Mouse (Mus musculus) neural tube, embryonic 15.5 days (tissue): ENCODE measurements at regions not wholly inside any gene's neighbourhood (a gene's known extent, or its start where the extent isn't known, plus 50 kb on each side); places are given as distances from the start of the nearest gene placed in this dataset.

Experiments
- ATAC-seq: fragments of 200-750 bp; cut with Nextera tagmentation; 2 replicates; pipeline ENCODE4 v1.8.0; 2017; ENCODE audit warnings: mild to moderate bottlenecking, moderate TSS enrichment, moderate library complexity; ENCODE audit not compliant: low FRiP score
- H3K27ac ChIP-seq: fragments of 300-500 bp; sonication (generic); replicated peaks from 2 replicates; pipeline ENCODE4 v1.5.1; 2015; ENCODE audit warnings: mild to moderate bottlenecking, inconsistent platforms
- H3K27me3 ChIP-seq: fragments of 300-500 bp; sonication (generic); replicated peaks from 2 replicates; pipeline ENCODE4 v1.6.1; 2015; ENCODE audit warnings: inconsistent platforms
- H3K36me3 ChIP-seq: fragments of 300-500 bp; sonication (generic); 2 replicates; pipeline ENCODE4 v1.6.1; 2015; ENCODE audit warnings: inconsistent platforms
- H3K4me1 ChIP-seq: fragments of 300-500 bp; sonication (generic); 2 replicates; pipeline ENCODE4 v1.6.1; 2015; ENCODE audit warnings: inconsistent platforms
- H3K4me2 ChIP-seq: fragments of 300-500 bp; sonication (generic); 2 replicates; pipeline ENCODE4 v1.6.1; 2015; ENCODE audit warnings: inconsistent platforms, mild to moderate bottlenecking, moderate library complexity
- H3K4me3 ChIP-seq: fragments of 300-500 bp; sonication (generic); replicated peaks from 2 replicates; pipeline ENCODE4 v1.5.1; 2015; ENCODE audit warnings: mild to moderate bottlenecking, inconsistent platforms
- H3K9ac ChIP-seq: fragments of 300-500 bp; sonication (generic); replicated peaks from 2 replicates; pipeline ENCODE4 v1.6.1; 2015; ENCODE audit warnings: mild to moderate bottlenecking, inconsistent platforms
- H3K9me3 ChIP-seq: fragments of 300-500 bp; sonication (generic); replicated peaks from 2 replicates; pipeline ENCODE4 v1.6.1; 2016; ENCODE audit warnings: inconsistent platforms
- WGBS: fragments of 180-500 bp; shearing (Covaris S2); methylation state at CpG from one replicate; pipeline ENCODE4 v1.1.7; 2015; ENCODE audit warnings: mixed read lengths; 5-methylcytosine and 5-hydroxymethylcytosine counted together

DNA sequence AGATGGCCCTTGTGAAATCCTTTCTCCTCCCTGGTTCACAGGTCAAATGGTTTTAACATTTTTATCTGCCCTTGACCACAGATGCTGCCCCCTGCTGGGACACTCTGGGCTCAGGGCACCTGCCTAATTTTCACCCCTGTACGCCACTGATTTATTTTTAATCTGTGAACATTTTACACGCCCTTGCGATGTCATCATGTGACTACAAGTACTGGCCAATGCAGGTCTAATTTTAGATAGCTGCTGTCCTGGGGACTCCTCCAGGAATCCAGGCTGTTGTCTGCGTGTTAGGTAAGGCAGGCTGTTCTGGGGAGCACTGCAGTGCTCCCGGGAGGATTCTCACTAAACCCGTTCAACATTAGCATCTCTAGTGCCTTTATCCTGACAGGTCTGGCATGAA, 113.1 kb upstream of the Gm26897 start:
- H3K9me3 ChIP-seq, result no peaks in the 10 kb centered on the region
- no peaks in the 10 kb centered on the region for H3K36me3 ChIP-seq
- no peak overlapping the region for H3K4me2 ChIP-seq
- peaks cover 5% of the 10 kb centered on the region; the same call in 1 of the 2 replicates for H3K27me3 ChIP-seq
- ATAC-seq, result no peak
- H3K9ac ChIP-seq, result no peak overlapping the region
- H3K4me1 ChIP-seq, result no peaks in the 10 kb centered on the region
- H3K4me3 ChIP-seq, result no peak overlapping the region
- 66% methylated on average over 6 of the region's 6 CpGs for whole genome bisulfite sequencing
- H3K27ac ChIP-seq, result no peak overlapping the region

DNA sequence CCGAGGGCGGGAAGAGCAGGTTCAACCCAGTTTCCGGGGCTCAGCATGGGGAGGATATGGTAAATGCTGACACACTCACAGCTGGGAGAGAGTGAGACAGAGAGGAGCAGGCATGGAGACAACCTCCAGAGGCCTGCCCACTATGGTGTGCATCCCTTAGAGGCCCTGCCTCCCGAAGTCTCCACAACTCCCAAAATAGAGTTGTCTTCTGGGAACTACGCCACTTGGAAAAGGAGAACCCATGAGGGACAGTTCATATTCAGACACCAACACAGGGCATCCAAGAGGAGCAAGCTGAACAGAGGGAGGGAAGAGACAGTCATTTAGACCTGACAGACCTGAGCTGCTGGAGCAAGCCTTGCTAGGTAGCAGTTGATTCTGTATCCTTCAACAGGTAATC, 111.2 kb upstream of the Gm26897 start:
- 86% methylated on average over 5 of the region's 5 CpGs for WGBS
- no peak overlapping the region for H3K4me2 ChIP-seq
- H3K4me1 ChIP-seq, result no peaks in the 10 kb centered on the region
- no peak for ATAC-seq
- H3K27me3 ChIP-seq, result peaks cover 5% of the 10 kb centered on the region
- no peaks in the 10 kb centered on the region for H3K36me3 ChIP-seq
- no peaks in the 10 kb centered on the region for H3K9me3 ChIP-seq
- H3K4me3 ChIP-seq, result no peak overlapping the region
- H3K9ac ChIP-seq, result no peak overlapping the region
- no peak overlapping the region for H3K27ac ChIP-seq

DNA sequence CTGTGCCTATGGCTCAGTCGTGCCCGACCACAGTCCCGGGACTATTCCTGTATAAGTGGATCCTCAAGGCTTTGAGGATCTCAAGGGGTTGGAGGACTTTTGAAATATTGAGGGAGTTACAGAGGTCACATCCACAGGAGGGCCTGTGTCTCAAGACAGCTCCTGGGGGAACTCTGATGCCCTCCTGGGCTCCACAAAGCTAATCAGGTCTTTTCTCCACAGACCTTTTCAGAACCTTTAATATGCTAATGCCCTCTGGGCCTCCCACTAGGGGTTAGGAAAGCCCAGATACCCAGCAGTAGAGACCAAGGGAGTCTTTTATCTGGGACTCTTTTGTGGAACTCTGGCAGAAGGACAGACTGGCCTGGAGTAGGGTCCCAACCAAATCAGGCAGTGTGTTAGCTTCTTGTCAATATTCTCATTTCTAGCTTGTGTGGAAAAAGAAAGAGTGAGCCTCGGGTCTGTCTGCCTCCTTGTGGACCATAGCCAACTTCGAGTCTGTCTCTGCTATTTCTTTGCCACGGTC, 107.4 kb upstream of the Gm26897 start:
- Histone ChIP-seq H3K4me2 (no peak overlapping the region), H3K27ac (no peak overlapping the region), H3K27me3 (peaks cover 3% of the 10 kb centered on the region), H3K9ac (no peak overlapping the region), H3K9me3 (no peaks in the 10 kb centered on the region), H3K36me3 (no peaks in the 10 kb centered on the region), H3K4me3 (no peak overlapping the region), H3K4me1 (peaks cover 3% of the 10 kb centered on the region; the same call in 1 of the 2 replicates)
- WGBS, result 17% methylated on average over 6 of the region's 6 CpGs
- no peak for ATAC-seq

DNA sequence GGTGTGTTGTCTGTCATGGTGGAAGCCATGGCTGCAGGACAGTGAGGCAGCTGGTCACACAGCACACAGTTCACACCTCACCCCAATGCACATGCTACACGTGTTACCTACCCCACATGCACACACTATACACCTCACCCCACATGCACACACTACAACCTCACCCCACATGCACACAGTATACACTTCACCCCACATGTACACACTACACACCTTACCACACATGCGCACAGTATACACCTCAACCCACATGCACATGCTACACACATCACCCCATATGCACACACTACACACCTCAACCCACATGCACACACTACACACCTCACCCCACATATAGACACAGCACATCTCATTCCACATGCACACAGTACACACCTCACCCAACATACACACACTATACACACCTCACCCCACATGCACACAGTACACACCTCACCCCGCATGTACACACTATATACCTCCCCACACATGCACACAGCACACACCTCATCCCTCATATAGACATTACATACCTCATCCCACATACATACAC, 103.3 kb upstream of the Gm26897 start:
- Histone ChIP-seq H3K27me3 (peaks cover 12% of the 10 kb centered on the region), H3K4me1 (peaks cover 10% of the 10 kb centered on the region; the same call in 1 of the 2 replicates), H3K4me3 (no peak overlapping the region), H3K36me3 (no peaks in the 10 kb centered on the region), H3K27ac (no peak overlapping the region), H3K9ac (no peak overlapping the region), H3K9me3 (no peaks in the 10 kb centered on the region), H3K4me2 (no peak overlapping the region)
- WGBS, result 98% methylated on average over 3 of the region's 3 CpGs
- no peak; the same call in 1 of the 2 replicates for ATAC-seq

DNA sequence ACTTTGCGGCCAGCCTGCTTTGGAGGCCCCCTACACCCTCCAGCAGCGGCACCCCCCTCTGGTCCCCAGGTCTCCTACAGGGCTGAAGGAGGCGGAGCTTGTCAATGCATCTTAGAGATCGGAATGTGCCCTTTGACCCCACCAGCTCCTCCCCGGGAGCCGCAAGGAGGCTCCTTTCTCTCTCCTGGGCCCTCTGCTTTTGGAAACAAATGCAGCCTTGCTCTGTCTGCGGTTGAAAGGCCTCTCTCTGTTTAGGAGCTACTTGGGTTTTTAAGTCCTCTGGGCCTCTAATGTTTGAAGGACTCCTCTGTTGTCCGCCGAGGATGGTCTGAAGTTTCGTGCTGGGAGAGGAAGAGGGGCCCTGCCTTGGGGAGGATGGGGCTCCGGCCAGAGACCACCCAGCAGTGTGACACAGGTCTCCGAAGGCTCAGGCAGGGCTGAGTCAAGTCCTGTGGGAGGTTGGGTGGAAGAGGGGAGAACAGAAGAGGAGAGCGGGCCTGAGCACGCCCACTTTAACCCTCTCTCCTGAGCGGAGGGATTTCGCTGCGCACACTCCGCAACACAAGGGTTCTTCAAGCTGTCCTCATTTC, 102.1 kb upstream of the Gm26897 start:
- Histone ChIP-seq H3K27ac (no peak overlapping the region), H3K9me3 (no peaks in the 10 kb centered on the region), H3K4me3 (no peak overlapping the region), H3K36me3 (no peaks in the 10 kb centered on the region), H3K9ac (no peak overlapping the region), H3K4me1 (peaks cover 12% of the 10 kb centered on the region; the same call in 1 of the 2 replicates), H3K27me3 (peaks cover 12% of the 10 kb centered on the region; the same call in 1 of the 2 replicates), H3K4me2 (peak overlapping the region; percentile 1; the same call in 1 of the 2 replicates)
- ATAC-seq, result no peak
- WGBS, result 17% methylated on average over 18 of the region's 18 CpGs

DNA sequence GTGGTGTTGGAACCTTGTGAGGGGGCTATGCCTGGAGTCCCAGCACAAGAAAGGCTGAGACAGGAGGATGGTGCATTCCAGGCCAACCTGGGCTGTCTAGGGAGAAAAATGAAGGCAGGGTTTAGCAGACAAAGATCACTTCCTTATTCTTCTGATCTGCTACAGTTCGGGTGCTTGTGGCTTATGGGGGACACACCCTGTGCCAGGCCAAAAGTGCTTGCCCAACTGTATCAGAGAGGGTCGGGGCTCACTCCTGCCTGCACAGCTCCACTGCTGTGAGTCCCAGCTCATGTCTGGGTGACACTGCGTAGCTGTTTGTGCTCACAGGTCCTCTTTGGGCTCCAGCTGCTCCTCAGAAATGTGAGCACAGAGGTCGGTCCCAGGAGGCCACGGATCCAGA, 98.6 kb upstream of the Gm26897 start:
- ATAC-seq, result no peak

DNA sequence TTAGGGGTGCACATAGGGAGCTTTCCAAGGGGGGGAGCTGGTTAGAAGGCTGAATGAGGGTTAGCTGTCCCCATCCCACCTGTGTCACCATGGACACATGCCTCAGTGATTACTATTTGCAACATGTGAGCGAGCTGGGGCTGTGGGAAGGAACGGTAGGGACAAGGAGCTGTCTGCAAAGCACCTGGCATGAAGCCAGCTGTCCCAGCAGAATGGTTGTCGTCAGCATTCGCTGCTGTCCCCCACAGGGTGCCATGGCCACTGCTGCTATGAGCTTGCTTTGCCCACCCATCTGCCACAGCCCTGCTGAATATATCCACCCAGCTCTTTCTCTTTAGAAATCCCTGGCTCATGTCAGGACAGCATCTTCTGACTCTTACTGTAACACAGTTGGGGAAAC, 96.8 kb upstream of the Gm26897 start:
- no peaks in the 10 kb centered on the region for H3K36me3 ChIP-seq
- WGBS, result 27% methylated on average over 4 of the region's 4 CpGs

More for the DNA sequence above, 98.6 kb upstream of the Gm26897 start:
- Histone ChIP-seq H3K4me1 (peaks cover 27% of the 10 kb centered on the region), H3K27ac (no peak overlapping the region), H3K27me3 (peaks cover 12% of the 10 kb centered on the region; the same call in 1 of the 2 replicates), H3K4me3 (no peak overlapping the region), H3K36me3 (no peaks in the 10 kb centered on the region), H3K9ac (no peak overlapping the region), H3K9me3 (no peaks in the 10 kb centered on the region), H3K4me2 (no peak overlapping the region)
- WGBS, result 85% methylated on average over 5 of the region's 5 CpGs

DNA sequence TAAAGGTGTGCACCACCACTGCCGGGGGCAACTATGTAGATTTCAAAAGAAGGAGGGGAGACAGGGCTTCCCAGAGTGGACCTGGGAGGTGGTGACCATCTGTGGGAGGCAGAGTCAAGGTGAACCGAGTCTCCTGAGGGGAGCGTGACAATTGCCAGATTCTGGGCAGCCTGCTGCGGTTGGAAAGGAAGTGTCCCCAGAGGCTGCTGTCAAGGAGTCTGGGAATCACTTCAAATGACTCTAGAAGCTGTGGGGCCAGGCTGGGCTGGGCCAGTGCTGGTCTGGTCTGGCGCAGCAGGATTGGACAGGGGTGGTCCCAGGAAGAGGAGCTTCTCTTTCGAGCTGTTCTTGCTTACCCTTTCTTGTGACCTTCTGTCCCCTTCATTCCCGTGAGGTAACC, 95.4 kb upstream of the Gm26897 start:
- Histone ChIP-seq H3K4me1 (peaks cover 24% of the 10 kb centered on the region), H3K9me3 (no peaks in the 10 kb centered on the region), H3K36me3 (no peaks in the 10 kb centered on the region), H3K27me3 (no peaks in the 10 kb centered on the region; the same call in 1 of the 2 replicates), H3K9ac (no peak overlapping the region), H3K27ac (no peak overlapping the region), H3K4me3 (no peak overlapping the region), H3K4me2 (no peak overlapping the region)
- no peak for ATAC-seq
- WGBS, result 67% methylated on average over 7 of the region's 7 CpGs

More for the DNA sequence above, 96.8 kb upstream of the Gm26897 start:
- H3K4me2 ChIP-seq, result no peak overlapping the region
- H3K27ac ChIP-seq, result no peak overlapping the region
- no peak overlapping the region for H3K4me3 ChIP-seq
- H3K4me1 ChIP-seq, result peaks cover 25% of the 10 kb centered on the region
- H3K27me3 ChIP-seq, result peaks cover 3% of the 10 kb centered on the region; the same call in 1 of the 2 replicates
- H3K9ac ChIP-seq, result no peak overlapping the region
- no peak for ATAC-seq
- H3K9me3 ChIP-seq, result no peaks in the 10 kb centered on the region

DNA sequence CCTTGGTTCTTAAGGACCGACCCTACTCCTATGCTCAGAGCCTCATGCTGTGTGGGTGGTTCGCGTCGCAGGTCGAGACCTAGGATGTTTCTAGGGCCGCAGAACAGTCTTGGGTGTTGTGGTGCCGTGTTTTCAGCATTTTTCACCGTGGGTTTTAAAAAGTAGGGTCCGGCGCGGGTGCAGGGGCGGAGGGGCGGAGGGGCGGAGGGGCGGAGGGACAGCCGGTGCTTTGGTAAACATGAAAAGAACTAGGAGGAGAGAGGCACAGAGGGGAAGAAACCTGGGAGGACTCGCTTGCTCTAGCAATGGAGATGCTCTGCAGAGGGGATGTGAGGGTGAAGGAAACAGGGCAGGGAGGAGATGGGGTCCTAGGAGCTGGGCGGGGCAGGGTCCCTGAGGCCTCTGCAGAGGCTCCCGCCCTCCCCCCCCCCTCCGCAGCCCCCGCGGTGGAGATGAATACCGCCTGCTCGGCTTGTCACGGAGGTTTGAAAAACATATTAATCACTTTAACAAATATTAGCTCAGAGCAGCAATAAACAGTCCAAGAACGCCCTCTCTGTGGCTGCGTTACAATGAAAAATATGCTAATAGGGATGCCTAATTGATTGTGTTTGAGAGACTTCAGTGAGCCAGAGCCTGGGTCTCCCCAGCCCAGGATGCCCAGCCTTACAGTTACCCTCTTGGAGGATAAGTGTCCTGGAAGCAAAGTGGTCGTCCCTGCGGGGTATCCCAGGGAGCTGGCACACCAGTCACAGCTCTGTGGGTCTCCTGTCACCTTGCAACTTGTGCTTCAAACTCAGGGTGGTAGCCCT, 94.0 kb upstream of the Gm26897 start:
- WGBS, result 5% methylated on average over 24 of the region's 29 CpGs

DNA sequence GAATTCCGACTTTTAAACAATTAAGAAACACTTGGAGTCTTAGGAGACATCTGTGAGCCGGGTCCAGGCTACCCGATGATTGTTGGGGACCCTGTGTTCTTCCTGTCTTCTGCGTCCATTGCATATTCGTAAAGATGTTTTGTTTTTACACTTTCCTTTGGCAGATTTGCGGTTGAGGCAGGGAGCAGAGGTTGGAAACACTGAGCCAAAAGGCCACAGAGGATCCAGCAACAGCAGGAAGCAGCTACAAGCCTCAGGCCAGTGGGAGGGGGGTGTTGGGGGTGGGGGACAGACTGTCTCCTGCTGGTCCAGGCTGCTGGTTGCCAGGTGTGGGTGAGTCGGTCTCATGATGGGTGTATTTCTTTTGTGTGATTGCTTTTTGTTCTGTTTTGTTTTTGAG, 92.7 kb upstream of the Gm26897 start:
- Histone ChIP-seq H3K4me3 (no peak overlapping the region), H3K4me1 (peaks cover 24% of the 10 kb centered on the region), H3K9me3 (no peaks in the 10 kb centered on the region), H3K4me2 (no peak overlapping the region), H3K36me3 (no peaks in the 10 kb centered on the region), H3K27me3 (no peaks in the 10 kb centered on the region), H3K27ac (no peak overlapping the region), H3K9ac (no peak overlapping the region)
- no peak for ATAC-seq
- 54% methylated on average over 7 of the region's 7 CpGs for WGBS

More for the DNA sequence above, 94.0 kb upstream of the Gm26897 start:
- Histone ChIP-seq H3K9me3 (no peaks in the 10 kb centered on the region), H3K36me3 (no peaks in the 10 kb centered on the region), H3K4me1 (peaks cover 24% of the 10 kb centered on the region), H3K4me3 (no peak overlapping the region), H3K27me3 (no peaks in the 10 kb centered on the region; the same call in 1 of the 2 replicates), H3K4me2 (peak overlapping the region; percentile 37), H3K9ac (no peak overlapping the region), H3K27ac (no peak overlapping the region)
- no peak for ATAC-seq

DNA sequence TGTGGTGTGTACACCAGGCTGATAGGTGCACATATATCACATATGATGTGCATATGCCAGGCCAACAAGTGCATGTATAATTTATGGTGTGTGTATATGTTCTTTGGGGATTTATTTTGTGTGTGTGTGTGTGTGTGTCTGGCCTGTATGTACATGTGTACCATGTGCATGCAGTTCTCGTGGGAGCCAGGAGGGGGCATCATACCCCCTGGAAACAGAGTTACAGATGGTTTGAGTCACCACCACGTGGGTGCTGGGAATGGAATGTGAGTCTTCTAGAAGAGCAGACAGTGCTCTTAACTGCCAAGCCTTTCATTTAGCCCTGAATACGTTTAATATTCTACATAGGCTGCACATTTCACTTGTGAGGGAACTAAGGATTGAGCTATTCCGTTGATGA, 92.0 kb upstream of the Gm26897 start:
- no peak for ATAC-seq
- no peaks in the 10 kb centered on the region for H3K27me3 ChIP-seq
- no peak overlapping the region for H3K9ac ChIP-seq
- H3K4me1 ChIP-seq, result peaks cover 22% of the 10 kb centered on the region
- no peak overlapping the region for H3K4me3 ChIP-seq
- no peak overlapping the region for H3K27ac ChIP-seq
- H3K9me3 ChIP-seq, result no peaks in the 10 kb centered on the region
- no peaks in the 10 kb centered on the region for H3K36me3 ChIP-seq
- 84% methylated on average over 4 of the region's 4 CpGs for WGBS
- no peak overlapping the region for H3K4me2 ChIP-seq
